Mouse (Mus musculus) midbrain, embryonic 14.5 days (tissue): ENCODE data around the gene Cyp26a1. TPM values are rescaled to one million over a fixed set of nuclear protein-coding genes. Genes with fewer than 3 reads are reported as not detected.

Experiments
- ATAC-seq: fragments of 200-750 bp; cut with Nextera tagmentation; 2 replicates; pipeline ENCODE4 v1.8.0; 2017; ENCODE audit warnings: moderate number of reproducible peaks, moderate library complexity; ENCODE audit not compliant: low FRiP score, low TSS enrichment
- DNase-seq: peaks from one replicate; pipeline ENCODE4 v3.0.0-alpha.2; 2015
- H3K27ac ChIP-seq: fragments of 300-500 bp; sonication (generic); replicated peaks from 2 replicates; pipeline ENCODE4 v1.5.1; 2014; ENCODE audit warnings: mild to moderate bottlenecking, low read depth, low read length, moderate library complexity
- H3K27me3 ChIP-seq: fragments of 300-500 bp; sonication (generic); 2 replicates; pipeline ENCODE4 v1.6.1; 2014; ENCODE audit warnings: low read length, control low read depth, mixed read lengths; ENCODE audit not compliant: control insufficient read depth, insufficient read depth
- H3K36me3 ChIP-seq: fragments of 300-500 bp; sonication (generic); 2 replicates; pipeline ENCODE4 v1.6.1; 2014; ENCODE audit warnings: low read length, control low read depth; ENCODE audit not compliant: control insufficient read depth, insufficient read depth
- H3K4me1 ChIP-seq: fragments of 300-500 bp; sonication (generic); 2 replicates; pipeline ENCODE4 v1.6.1; 2014; ENCODE audit warnings: mild to moderate bottlenecking, antibody characterized with exemption, low read length, control low read depth; ENCODE audit not compliant: control insufficient read depth, insufficient read depth
- H3K4me2 ChIP-seq: fragments of 300-500 bp; sonication (generic); 2 replicates; pipeline ENCODE4 v1.6.1; 2014; ENCODE audit warnings: mild to moderate bottlenecking, low read length, moderate library complexity
- H3K4me3 ChIP-seq: fragments of 300-500 bp; sonication (generic); replicated peaks from 2 replicates; pipeline ENCODE4 v1.5.1; 2014; ENCODE audit warnings: low read depth, low read length
- H3K9ac ChIP-seq: fragments of 300-500 bp; sonication (generic); replicated peaks from 2 replicates; pipeline ENCODE4 v1.6.1; 2014; ENCODE audit warnings: mild to moderate bottlenecking, low read length, moderate library complexity
- H3K9me3 ChIP-seq: fragments of 300-500 bp; sonication (generic); 2 replicates; pipeline ENCODE4 v1.6.1; 2016; ENCODE audit warnings: low read length, control low read depth, mixed read lengths; ENCODE audit not compliant: control insufficient read depth
- WGBS: fragments of 180-500 bp; shearing (Covaris S2); extraction: QIAGEN DNeasy Blood & Tissue Kit; methylation state at CpG from one replicate; pipeline ENCODE4 v1.1.7; 2014; 5-methylcytosine and 5-hydroxymethylcytosine counted together
- polyA plus RNA-seq: library from polyadenylated mRNA; unstranded; fragments of >200 nt; fragmentation: Nextera tagmentation; extraction: Ambion mirVana; gene quantifications from 2 replicates; pipeline ENCODE4 v1.2.1, GENCODE M21; 2014

The Cyp26a1 gene
- polyA plus RNA-seq, 1 experiment from 2014 or later = not detected

DNA sequence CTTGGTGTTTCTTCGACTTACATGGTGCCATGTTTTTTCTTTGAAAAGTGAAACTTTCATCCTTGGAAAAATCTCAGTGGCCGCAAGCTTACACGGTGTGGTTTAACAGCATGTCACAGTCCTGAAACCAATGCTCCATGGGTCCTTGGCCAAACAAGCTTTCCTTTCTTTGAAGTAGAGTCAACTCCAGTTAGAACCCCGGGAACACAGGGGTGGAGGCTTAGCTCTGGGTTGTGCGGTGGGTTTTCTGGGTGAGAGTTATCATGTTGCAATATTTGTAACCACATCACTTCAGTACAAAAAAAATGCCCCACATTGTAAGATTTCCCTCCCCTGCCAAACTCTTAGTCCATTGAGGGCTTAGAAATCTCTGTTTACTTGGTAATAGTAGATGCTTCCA lies 8.1 kb downstream of the Cyp26a1 start:
- no peak for DNase-seq
- H3K4me1 ChIP-seq = no peaks in the 10 kb centered on the region

DNA sequence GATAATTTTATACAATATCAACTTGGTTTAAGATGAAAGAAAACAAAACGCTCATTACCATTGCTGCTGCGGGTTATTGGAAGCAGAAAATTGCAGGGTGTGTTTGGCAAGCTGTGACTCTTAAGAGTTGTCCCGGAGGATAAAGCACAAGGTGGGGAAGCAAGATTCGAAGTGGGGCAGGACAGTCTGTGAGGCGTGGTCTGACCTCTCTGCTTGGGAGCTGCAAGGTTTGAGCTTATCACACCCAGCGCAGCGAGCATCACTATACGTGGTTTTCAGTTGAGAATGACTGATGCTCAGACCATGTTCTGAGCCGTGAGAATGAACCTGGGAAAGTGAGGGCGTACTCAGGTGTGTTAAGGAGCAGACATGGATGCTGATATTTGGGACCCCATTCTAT lies 17.1 kb downstream of the Cyp26a1 start:
- Histone ChIP-seq H3K9ac (no peak overlapping the region), H3K4me1 (no peaks in the 10 kb centered on the region), H3K9me3 (no peaks in the 10 kb centered on the region), H3K36me3 (no peaks in the 10 kb centered on the region), H3K27me3 (no peaks in the 10 kb centered on the region), H3K27ac (no peak overlapping the region), H3K4me3 (no peak overlapping the region), H3K4me2 (no peak overlapping the region)
- ATAC-seq (no peak), DNase-seq (no peak)
- WGBS = 75% methylated on average over 10 of the region's 10 CpGs

More for the DNA sequence above, 8.1 kb downstream of the Cyp26a1 start:
- H3K36me3 ChIP-seq = no peaks in the 10 kb centered on the region
- H3K9ac ChIP-seq = no peak overlapping the region
- no peak for ATAC-seq
- peaks cover 19% of the 10 kb centered on the region for H3K27me3 ChIP-seq
- H3K4me3 ChIP-seq = no peak overlapping the region
- 93% methylated on average over 5 of the region's 5 CpGs for WGBS
- H3K27ac ChIP-seq = no peak overlapping the region
- no peak overlapping the region for H3K4me2 ChIP-seq
- H3K9me3 ChIP-seq = no peaks in the 10 kb centered on the region

GRCm38 (mm10) chr19:37715980-37716379 lies 18.4 kb downstream of the Cyp26a1 start:
- Histone ChIP-seq H3K4me3 (no peak overlapping the region), H3K27ac (no peak overlapping the region), H3K27me3 (no peaks in the 10 kb centered on the region), H3K4me2 (no peak overlapping the region), H3K36me3 (no peaks in the 10 kb centered on the region), H3K4me1 (no peaks in the 10 kb centered on the region), H3K9me3 (no peaks in the 10 kb centered on the region), H3K9ac (no peak overlapping the region)
- no peak for DNase-seq
- ATAC-seq = no peak
- WGBS = 79% methylated on average over 1 of the region's 1 CpGs

GRCm38 (mm10) chr19:37716524-37717175 lies 19.1 kb downstream of the Cyp26a1 start:
- Histone ChIP-seq H3K4me3 (no peak overlapping the region), H3K9me3 (no peaks in the 10 kb centered on the region), H3K9ac (no peak overlapping the region), H3K4me1 (no peaks in the 10 kb centered on the region), H3K27me3 (no peaks in the 10 kb centered on the region), H3K4me2 (no peak overlapping the region), H3K27ac (no peak overlapping the region), H3K36me3 (no peaks in the 10 kb centered on the region)
- ATAC-seq (no peak), DNase-seq (no peak)
- WGBS = 91% methylated on average over 12 of the region's 12 CpGs

- Histone ChIP-seq H3K9ac (no peak overlapping the region), H3K27ac (no peak overlapping the region), H3K9me3 (no peaks in the 10 kb centered on the region), H3K4me3 (no peak overlapping the region), H3K36me3 (no peaks in the 10 kb centered on the region), H3K4me2 (no peak overlapping the region), H3K27me3 (no peaks in the 10 kb centered on the region), H3K4me1 (no peaks in the 10 kb centered on the region)
- ATAC-seq = no peak
- no peak for DNase-seq
- 58% methylated on average over 1 of the region's 1 CpGs for WGBS
Observed at GRCm38 (mm10) chr19:37719166-37719565, 21.6 kb downstream of the Cyp26a1 start.

DNA sequence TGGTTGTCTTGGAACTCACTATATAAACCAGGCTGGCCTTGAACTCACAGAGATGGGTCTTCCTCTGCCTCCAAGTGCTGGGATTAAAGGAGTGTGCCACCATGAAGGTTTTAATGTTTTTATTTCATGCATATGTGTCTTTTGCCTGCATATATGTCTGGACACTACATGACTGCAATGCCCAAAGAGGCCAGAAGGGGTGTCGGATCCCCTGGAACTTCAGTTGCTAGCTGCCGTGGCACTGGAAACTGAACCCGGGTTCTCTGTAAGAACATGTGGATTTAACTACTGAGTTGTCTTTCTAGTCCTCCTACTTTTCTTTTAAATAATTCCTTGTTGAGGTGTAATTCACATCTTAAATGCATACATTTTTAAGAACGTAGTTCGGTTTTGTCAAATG lies 27.0 kb downstream of the Cyp26a1 start:
- ATAC-seq (no peak), DNase-seq (no peak)
- Histone ChIP-seq H3K36me3 (no peaks in the 10 kb centered on the region), H3K9me3 (no peaks in the 10 kb centered on the region), H3K27ac (no peak overlapping the region), H3K27me3 (no peaks in the 10 kb centered on the region), H3K9ac (no peak overlapping the region), H3K4me3 (no peak overlapping the region), H3K4me2 (no peak overlapping the region), H3K4me1 (no peaks in the 10 kb centered on the region)
- 97% methylated on average over 5 of the region's 5 CpGs for WGBS

- DNase-seq (no peak), ATAC-seq (no peak)
- Histone ChIP-seq H3K36me3 (no peaks in the 10 kb centered on the region), H3K4me2 (no peak overlapping the region), H3K4me1 (no peaks in the 10 kb centered on the region), H3K27me3 (no peaks in the 10 kb centered on the region), H3K4me3 (no peak overlapping the region), H3K9me3 (no peaks in the 10 kb centered on the region), H3K27ac (no peak overlapping the region), H3K9ac (no peak overlapping the region)
- 94% methylated on average over 7 of the region's 7 CpGs for WGBS
Observed at GRCm38 (mm10) chr19:37726585-37726984, 29.0 kb downstream of the Cyp26a1 start.

- H3K27ac ChIP-seq = no peak overlapping the region
- ATAC-seq (no peak), DNase-seq (no peak)
- H3K4me1 ChIP-seq = no peaks in the 10 kb centered on the region
- H3K9me3 ChIP-seq = no peaks in the 10 kb centered on the region
- H3K4me2 ChIP-seq = no peak overlapping the region
- H3K4me3 ChIP-seq = no peak overlapping the region
- H3K9ac ChIP-seq = no peak overlapping the region
- 94% methylated on average over 2 of the region's 2 CpGs for WGBS
- H3K36me3 ChIP-seq = no peaks in the 10 kb centered on the region
- no peaks in the 10 kb centered on the region for H3K27me3 ChIP-seq
Observed at GRCm38 (mm10) chr19:37727366-37727765, 29.8 kb downstream of the Cyp26a1 start.

- no peaks in the 10 kb centered on the region for H3K4me1 ChIP-seq
- H3K9ac ChIP-seq = no peak overlapping the region
- no peak overlapping the region for H3K4me3 ChIP-seq
- DNase-seq (no peak), ATAC-seq (no peak)
- WGBS = 86% methylated on average over 8 of the region's 8 CpGs
- H3K36me3 ChIP-seq = no peaks in the 10 kb centered on the region
- H3K27me3 ChIP-seq = no peaks in the 10 kb centered on the region
- no peak overlapping the region for H3K27ac ChIP-seq
- H3K4me2 ChIP-seq = no peak overlapping the region
- no peaks in the 10 kb centered on the region for H3K9me3 ChIP-seq
Observed at GRCm38 (mm10) chr19:37735426-37735825, 37.8 kb downstream of the Cyp26a1 start.
